Mouse (Mus musculus): Measurements from ENCODE around the gene Gtpbp3.

Gene Gtpbp3

DNA sequence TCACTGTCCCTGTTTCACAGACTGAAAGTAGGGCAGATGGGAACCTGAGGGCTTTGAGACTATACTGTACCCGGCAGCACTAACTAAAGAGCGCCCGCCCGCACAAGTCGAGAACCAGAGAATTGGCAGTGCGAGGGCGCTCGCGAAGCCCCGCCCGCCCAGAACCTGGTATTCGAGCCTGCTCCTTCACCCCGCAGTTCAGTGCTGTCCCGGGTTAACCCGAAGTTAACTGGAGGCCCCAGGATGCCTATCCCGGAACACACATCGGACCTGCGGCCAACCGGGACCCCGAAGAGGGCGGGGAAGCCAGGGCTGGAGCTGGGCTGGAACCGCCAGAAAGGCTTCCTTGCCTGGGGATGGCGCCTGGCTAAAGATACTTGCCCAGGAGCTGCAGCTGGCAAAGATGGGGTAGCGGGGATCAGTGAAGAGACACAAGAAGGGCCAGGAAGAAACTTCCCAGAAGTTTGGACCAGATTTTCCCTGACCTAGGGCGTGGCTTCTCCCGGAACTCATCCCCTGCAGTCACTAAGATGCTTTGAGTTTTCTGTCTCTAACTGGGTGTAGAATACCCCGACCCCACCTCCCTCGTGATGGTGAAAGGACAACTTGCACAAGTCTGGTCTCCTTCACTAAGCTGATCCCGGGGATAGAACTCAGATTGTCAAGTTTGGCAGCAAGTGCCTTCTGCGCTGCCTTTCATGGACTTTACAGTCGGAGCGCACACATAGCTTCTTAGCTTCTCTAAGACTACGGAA lies at the start of gene Gtpbp3:
Gtpbp3 (plus strand) TSS at position 413 of the 755 bp plus-strand sequence.
- peak; percentile 67 for DNase-seq (ENCODE audit: low spot score)

- DNase-seq (ENCODE audit: low spot score) = peak; percentile 51
These were observed 46.5 kb upstream of the Gtpbp3 start for GRCm38 (mm10) chr8:71441404-71441803.

GRCm38 (mm10) chr8:71445096-71445495 lies 42.8 kb upstream of the Gtpbp3 start:
- no peak for DNase-seq (ENCODE audit: low spot score)

GRCm38 (mm10) chr8:71451337-71451736 lies 36.6 kb upstream of the Gtpbp3 start:
- DNase-seq (ENCODE audit: low spot score) = no peak

GRCm38 (mm10) chr8:71451777-71452176 lies 36.1 kb upstream of the Gtpbp3 start:
- DNase-seq (ENCODE audit: low spot score) = no peak

DNA sequence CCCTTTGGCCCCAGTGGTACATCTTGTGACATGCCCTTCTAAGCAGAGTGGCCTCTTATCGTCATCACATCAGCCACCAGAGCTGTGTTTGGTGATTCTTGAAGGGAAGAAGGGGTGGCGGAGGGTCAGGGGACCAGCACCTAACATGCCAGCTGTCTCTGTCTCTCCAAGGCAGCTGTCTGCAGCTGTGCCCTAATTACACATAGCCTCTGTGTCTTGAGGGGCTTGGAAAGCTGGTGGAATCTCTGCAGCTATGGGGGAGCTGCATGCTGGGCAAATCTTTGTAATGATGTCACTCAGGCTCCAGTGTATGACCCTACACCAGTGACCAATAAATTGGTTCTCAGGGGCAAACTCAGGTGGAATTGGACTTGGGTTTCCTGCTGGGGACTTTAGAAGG lies 35.2 kb upstream of the Gtpbp3 start:
- no peak for DNase-seq (ENCODE audit: low spot score)

GRCm38 (mm10) chr8:71454668-71455067 lies 33.2 kb upstream of the Gtpbp3 start:
- DNase-seq (ENCODE audit: low spot score) = no peak

DNA sequence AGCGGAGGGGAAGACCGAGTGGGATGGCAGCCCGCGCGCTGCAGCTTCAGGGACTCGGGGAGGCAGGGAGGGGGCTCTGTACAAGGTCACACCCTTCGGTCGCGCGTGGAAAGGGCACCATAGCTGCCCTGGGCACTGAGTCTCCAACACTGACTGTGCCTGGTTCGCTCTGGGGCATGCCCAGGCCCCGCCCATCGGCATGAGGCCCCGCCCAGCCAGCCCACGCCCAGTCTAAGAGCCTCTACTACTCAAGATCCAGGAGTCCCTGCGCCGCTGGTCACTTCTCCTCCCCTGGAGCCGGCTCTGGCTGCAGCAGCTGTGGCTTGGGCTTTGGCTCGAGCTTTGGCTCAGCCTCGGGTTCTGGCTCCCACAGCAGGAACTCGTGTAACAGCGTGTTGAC lies 31.0 kb upstream of the Gtpbp3 start:
- DNase-seq (ENCODE audit: low spot score) = no peak

DNA sequence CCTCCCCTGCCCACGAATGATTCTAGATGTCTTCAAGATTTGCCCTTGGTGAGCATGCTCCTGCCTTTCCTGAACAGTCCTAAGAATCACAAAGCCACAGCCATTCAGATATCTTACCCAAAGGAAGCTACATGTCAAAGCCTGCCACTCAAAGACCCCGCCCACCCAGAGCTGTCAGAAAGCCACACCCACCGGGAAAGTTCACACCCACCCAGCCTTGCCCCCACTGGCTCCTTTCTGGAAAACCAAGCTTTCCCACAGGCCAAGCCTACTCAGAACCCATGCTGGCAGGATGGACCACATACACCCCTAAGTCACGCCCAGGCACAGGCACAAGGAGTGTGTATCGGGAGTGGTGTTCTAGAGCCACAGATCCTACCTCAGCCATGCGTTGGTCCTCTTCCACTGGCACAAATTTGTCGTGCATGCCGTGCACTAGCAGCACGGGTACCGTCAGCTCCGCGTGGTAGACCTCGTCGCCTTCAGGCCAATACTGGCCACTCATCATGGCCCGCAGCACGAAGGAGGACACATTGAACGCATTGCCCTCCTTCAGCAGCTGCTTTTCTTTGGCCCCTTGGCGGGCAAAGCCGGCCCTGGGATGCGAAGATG lies 30.1 kb upstream of the Gtpbp3 start:
- DNase-seq (ENCODE audit: low spot score) = no peak

DNA sequence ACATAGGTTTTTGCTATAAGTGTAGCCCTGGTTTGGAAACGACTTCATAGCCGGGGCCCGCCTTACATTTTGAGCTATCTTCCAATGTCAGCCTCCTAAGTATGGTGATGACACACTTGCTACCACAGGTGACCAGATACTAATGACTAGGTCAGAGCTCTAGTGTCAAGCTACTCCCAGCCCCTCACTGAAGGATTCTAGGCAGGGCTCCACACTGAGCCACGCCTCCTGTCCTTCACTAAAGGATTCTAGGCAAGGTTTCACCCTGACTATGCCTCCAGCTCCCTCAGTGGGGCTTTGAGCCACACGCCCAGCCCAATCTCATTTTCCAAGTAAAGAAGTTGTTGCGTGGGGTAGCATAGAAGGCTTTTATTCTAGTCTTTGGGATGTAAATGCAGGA lies 27.2 kb upstream of the Gtpbp3 start:
- no peak for DNase-seq (ENCODE audit: low spot score)

GRCm38 (mm10) chr8:71461152-71461840 lies 26.6 kb upstream of the Gtpbp3 start:
- no peak for DNase-seq (ENCODE audit: low spot score)

GRCm38 (mm10) chr8:71462191-71462590 lies 25.7 kb upstream of the Gtpbp3 start:
- DNase-seq (ENCODE audit: low spot score) = no peak

DNA sequence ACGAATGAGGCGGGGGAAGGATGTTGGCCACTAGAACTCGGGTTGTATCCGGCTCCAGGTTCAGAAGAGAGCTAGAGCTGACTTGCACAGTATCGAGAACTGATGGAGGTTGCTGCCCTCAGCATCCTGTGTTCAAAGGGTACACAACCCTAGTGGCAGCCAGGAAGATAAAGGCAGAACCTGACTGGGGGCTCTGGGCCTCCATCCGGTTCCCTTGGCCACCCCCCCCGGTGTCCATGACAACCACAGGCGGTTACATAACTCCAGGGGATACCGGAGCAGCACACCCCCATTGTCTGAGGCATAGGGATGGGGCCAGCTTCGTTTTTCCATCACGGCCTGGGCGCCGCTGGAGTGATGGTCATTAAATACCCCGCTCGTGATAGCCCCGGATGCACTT lies 25.1 kb upstream of the Gtpbp3 start:
- DNase-seq (ENCODE audit: low spot score) = no peak

GRCm38 (mm10) chr8:71463188-71464033 lies 24.5 kb upstream of the Gtpbp3 start, which contains the start of gene Abhd8:
Gene Abhd8, minus strand, starts transcription at chr8:71463655.
- DNase-seq (ENCODE audit: low spot score) = peak; percentile 96

GRCm38 (mm10) chr8:71464513-71465500 lies 23.1 kb upstream of the Gtpbp3 start, which contains the start of gene Mrpl34:
Gene Mrpl34, plus strand, starts transcription at chr8:71464959.
- DNase-seq (ENCODE audit: low spot score) = peak; percentile 96

GRCm38 (mm10) chr8:71465733-71466132 lies 22.2 kb upstream of the Gtpbp3 start:
- no peak for DNase-seq (ENCODE audit: low spot score)

DNA sequence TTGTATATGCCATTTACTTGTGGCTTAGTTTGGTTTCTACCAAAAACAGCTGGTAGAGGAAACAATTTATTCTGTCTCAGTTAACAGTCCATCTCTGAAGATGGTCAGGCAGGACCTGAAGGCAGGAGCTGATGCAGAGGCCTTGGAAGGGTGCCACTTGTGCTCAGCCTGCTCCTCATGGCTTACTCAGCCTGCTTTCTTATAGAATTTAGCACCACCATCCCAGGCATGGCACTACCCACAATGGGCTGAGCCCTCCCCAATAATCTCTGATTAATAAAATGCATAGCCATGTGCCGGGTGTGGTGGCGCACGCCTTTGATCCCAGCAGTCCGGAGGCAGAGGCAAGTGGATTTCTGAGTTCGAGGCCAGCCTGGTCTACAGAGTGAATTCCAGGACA lies 21.7 kb upstream of the Gtpbp3 start:
- DNase-seq (ENCODE audit: low spot score) = no peak

- no peak for DNase-seq (ENCODE audit: low spot score)
These were observed 20.7 kb upstream of the Gtpbp3 start for GRCm38 (mm10) chr8:71467201-71467600.

GRCm38 (mm10) chr8:71468001-71468400 lies 19.9 kb upstream of the Gtpbp3 start:
- no peak for DNase-seq (ENCODE audit: low spot score)

- DNase-seq (ENCODE audit: low spot score) = peak; percentile 89
These were observed 19.0 kb upstream of the Gtpbp3 start, which contains the start of gene Dda1 for GRCm38 (mm10) chr8:71468916-71469315. Gene Dda1, plus strand, starts transcription at chr8:71469199.

DNA sequence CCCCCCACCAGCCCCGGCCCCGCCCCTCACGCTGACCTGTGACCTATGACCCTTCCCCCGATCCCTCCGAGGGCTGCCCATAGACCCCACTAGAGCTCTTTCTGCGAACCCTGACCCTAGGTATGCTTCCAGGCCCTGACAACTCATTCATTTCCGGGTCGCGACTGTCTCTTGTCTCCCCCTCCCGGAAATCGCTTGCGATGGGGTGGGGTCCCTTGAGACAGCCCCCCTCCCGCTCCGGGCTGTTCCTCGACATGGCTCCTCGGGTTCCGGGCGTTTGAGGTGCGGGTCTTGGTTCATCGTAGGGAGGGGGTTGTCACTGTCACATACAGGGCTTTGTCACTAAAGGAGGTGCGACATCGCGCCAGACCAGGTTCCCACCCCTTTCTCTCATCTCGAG lies 18.5 kb upstream of the Gtpbp3 start:
- DNase-seq (ENCODE audit: low spot score) = no peak
